Mouse (Mus musculus) spleen, adult 2 months (tissue): ENCODE measurements at regions not wholly inside any gene's neighbourhood (a gene's known extent, or its start where the extent isn't known, plus 50 kb on each side); places are given as distances from the start of the nearest gene placed in this dataset.
"Not testable (repeated sequence)": the region's sequence is repeated elsewhere in the genome, so short reads cannot be mapped to it uniquely, and the experiment has no call there.

Source experiments
- DNase-seq, 2 experiments: peaks; one replicate each; pipeline versions ENCODE4 v3.0.0 to v3.0.0-alpha.2; 2012 to 2021; ENCODE audit warnings: low spot score in 2 of 2, low read depth in 1 of 2
- H3K27ac ChIP-seq: fragments of 200-500 bp; 2 replicates; pipeline ENCODE4 v1.5.1; 2012; ENCODE audit warnings: low read length, inconsistent platforms; ENCODE audit not compliant: insufficient read depth
- H3K27me3 ChIP-seq: fragments of 200-500 bp; 2 replicates; pipeline ENCODE4 v1.6.1; 2012; ENCODE audit warnings: mild to moderate bottlenecking, moderate library complexity, low read length, inconsistent platforms; ENCODE audit not compliant: control insufficient read depth, insufficient read depth
- H3K36me3 ChIP-seq: fragments of 200-500 bp; 2 replicates; pipeline ENCODE4 v1.6.1; 2012; ENCODE audit warnings: mild to moderate bottlenecking, low read length, inconsistent platforms; ENCODE audit not compliant: control insufficient read depth, insufficient read depth
- H3K4me1 ChIP-seq: fragments of 200-500 bp; 2 replicates; pipeline ENCODE4 v1.6.1; 2011; ENCODE audit warnings: inconsistent platforms; ENCODE audit not compliant: control insufficient read depth, insufficient read depth, insufficient read length
- H3K4me3 ChIP-seq: fragments of 200-500 bp; 2 replicates; pipeline ENCODE4 v1.5.1; 2011; ENCODE audit warnings: mild to moderate bottlenecking, inconsistent platforms; ENCODE audit not compliant: insufficient read depth, insufficient read length; ENCODE audit errors: extremely low read depth
- CTCF ChIP-seq: fragments of 200-500 bp; IDR thresholded peaks from 2 replicates; pipeline ENCODE4 v1.5.1; 2011; ENCODE audit warnings: mild to moderate bottlenecking, inconsistent platforms; ENCODE audit not compliant: insufficient read depth, insufficient read length, insufficient replicate concordance; ENCODE audit errors: extremely low read depth
- POLR2A ChIP-seq: fragments of 200-500 bp; IDR thresholded peaks from 2 replicates; pipeline ENCODE4 v1.6.1; 2011; ENCODE audit warnings: low read depth, low read length, inconsistent platforms
- WGBS: fragments of 180-500 bp; shearing (Covaris S2); methylation state at CpG from one replicate; pipeline ENCODE4 v1.1.7; 2018; 5-methylcytosine and 5-hydroxymethylcytosine counted together

- no peak overlapping the region for H3K27ac ChIP-seq
- DNase-seq, result no peak
- H3K4me3 ChIP-seq, result no peak overlapping the region
- 69% methylated on average over 5 of the region's 5 CpGs for WGBS
- no peaks in the 10 kb centered on the region for H3K4me1 ChIP-seq
- no peaks in the 10 kb centered on the region for H3K36me3 ChIP-seq
- TF ChIP-seq POLR2A, result no peak
- no peaks in the 10 kb centered on the region for H3K27me3 ChIP-seq
Observed at GRCm38 (mm10) chr3:58245361-58245760, 169.2 kb upstream of the Tsc22d2 start.

DNA sequence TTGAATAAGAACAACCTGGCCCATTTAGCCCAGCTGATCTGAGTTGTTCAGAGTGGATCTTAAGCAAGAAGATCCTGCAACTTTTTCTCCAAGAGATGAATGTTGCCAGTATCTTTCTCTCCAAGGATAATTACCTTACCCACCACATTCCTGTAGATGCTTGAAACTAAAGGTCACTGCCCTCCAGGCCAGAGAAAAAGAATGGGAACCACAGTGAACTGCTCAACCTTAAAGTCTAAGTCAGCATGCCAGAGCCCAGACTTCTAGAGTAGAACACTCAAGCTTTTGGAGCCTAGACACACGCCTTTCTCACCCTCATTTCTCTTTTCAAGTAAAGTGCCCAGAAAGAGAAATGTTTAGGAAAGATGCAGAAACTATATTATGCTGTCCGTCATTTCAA, 166.5 kb upstream of the Tsc22d2 start:
- no peaks in the 10 kb centered on the region for H3K4me1 ChIP-seq
- H3K4me3 ChIP-seq, result no peak overlapping the region
- no peaks in the 10 kb centered on the region for H3K27me3 ChIP-seq
- H3K36me3 ChIP-seq, result no peaks in the 10 kb centered on the region
- H3K27ac ChIP-seq, result no peak overlapping the region
- 84% methylated on average over 2 of the region's 2 CpGs for WGBS
- no peak for DNase-seq
- TF ChIP-seq POLR2A (no peak), CTCF (no peak)

GRCm38 (mm10) chr3:58253942-58254341, 160.6 kb upstream of the Tsc22d2 start:
- TF ChIP-seq CTCF (no peak), POLR2A (no peak)
- H3K36me3 ChIP-seq, result no peaks in the 10 kb centered on the region
- H3K27ac ChIP-seq, result no peak overlapping the region
- H3K4me1 ChIP-seq, result no peaks in the 10 kb centered on the region
- no peak overlapping the region for H3K4me3 ChIP-seq
- 78% methylated on average over 8 of the region's 8 CpGs for WGBS
- no peaks in the 10 kb centered on the region for H3K27me3 ChIP-seq
- no peak for DNase-seq

DNA sequence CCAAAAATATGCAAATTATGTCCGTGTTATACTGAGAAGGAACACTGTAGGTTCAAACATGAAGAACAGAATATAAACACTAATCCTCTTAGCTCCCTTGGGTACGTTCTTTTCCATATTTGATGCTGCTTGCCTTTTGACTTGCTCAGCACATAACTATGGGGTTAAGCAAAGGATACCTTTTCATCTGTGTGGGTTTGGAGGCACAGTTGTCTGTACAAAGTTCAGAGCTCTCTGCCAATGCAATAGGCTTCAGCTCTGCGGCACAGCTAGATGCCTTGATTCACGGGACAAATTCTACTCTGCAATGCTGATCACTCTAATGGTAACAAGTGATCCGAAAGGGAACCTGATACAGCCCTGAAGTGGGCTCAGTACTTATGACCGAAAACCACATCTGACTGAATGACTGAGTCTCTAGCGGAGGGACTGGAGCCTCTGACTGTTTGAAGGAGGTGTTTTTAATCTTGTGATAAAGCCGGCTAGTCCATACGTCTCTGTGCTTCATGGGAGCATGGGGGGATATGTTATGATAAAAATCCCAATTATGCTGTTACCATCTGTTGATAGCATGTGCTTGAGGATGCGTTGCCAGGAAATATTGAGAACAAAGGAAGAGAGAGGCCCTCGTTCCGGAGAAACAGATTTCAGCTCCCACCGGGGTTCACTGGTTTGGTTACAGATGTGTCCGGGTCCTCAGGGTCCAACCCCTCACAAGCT, 146.7 kb upstream of the Tsc22d2 start:
- TF ChIP-seq CTCF (no peak), POLR2A (no peak)
- 83% methylated on average over 14 of the region's 14 CpGs for WGBS
- H3K27me3 ChIP-seq, result no peaks in the 10 kb centered on the region
- no peaks in the 10 kb centered on the region for H3K4me1 ChIP-seq
- no peaks in the 10 kb centered on the region for H3K36me3 ChIP-seq
- DNase-seq, result no peak
- no peak overlapping the region for H3K27ac ChIP-seq
- H3K4me3 ChIP-seq, result no peak overlapping the region

DNA sequence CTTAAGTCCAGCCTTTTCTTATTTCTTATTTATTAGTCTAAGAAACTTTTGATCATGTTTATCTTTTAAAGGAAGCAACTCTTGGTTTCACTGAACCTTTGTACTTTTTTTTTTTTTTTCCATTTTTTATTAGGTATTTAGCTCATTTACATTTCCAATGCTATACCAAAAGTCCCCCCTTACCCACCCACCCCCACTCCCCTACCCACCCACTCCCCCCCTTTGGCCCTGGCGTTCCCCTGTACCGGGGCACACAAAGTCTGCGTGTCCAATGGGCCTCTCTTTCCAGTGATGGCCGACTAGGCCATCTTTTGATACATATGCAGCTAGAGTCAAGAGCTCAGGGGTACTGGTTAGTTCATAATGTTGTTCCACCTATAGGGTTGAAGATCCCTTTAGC, 143.1 kb upstream of the Tsc22d2 start:
- WGBS, result no CpG with 5 or more reads among the region's 4 CpGs

DNA sequence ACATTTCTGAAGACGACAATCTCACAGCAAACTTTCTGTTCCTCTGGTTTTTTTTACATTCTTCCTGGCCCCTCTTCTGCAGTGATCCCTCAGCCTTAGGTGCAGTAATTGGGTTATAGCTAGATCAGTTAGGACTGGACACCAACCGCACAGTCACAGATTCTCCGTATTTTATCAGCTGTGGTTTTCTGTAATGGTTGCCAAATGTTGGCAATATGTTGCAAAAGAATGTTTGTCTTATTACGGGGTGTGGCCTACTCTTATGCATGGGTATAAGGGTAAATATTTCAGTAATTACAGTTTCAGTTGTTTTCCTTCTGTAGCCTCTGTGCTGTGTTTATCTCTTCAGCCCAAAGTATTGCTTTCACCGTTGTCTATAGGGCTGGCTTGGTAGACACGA, 133.2 kb upstream of the Tsc22d2 start:
- Histone ChIP-seq H3K4me3 (no peak overlapping the region), H3K4me1 (no peaks in the 10 kb centered on the region), H3K36me3 (no peaks in the 10 kb centered on the region), H3K27me3 (no peaks in the 10 kb centered on the region), H3K27ac (no peak overlapping the region)
- TF ChIP-seq POLR2A (no peak), CTCF (no peak)
- DNase-seq, result no peak
- 88% methylated on average over 6 of the region's 6 CpGs for WGBS

More for the DNA sequence above, 143.1 kb upstream of the Tsc22d2 start:
- H3K4me1 ChIP-seq, H3K27me3 ChIP-seq, H3K4me3 ChIP-seq, H3K27ac ChIP-seq, H3K36me3 ChIP-seq, DNase-seq: not testable (repeated sequence)

- DNase-seq, H3K4me3 ChIP-seq, H3K36me3 ChIP-seq, H3K4me1 ChIP-seq, H3K27me3 ChIP-seq, H3K27ac ChIP-seq: not testable (repeated sequence)
- 33% methylated on average over 1 of the region's 1 CpGs for WGBS
Observed at GRCm38 (mm10) chr3:58284371-58284770, 130.1 kb upstream of the Tsc22d2 start.

GRCm38 (mm10) chr3:58295810-58296209, 118.7 kb upstream of the Tsc22d2 start:
- H3K27me3 ChIP-seq, result no peaks in the 10 kb centered on the region
- DNase-seq, result no peak
- H3K4me1 ChIP-seq, result no peaks in the 10 kb centered on the region
- TF ChIP-seq POLR2A (no peak), CTCF (no peak)
- H3K27ac ChIP-seq, result no peak overlapping the region
- no peak overlapping the region for H3K4me3 ChIP-seq
- WGBS, result 83% methylated on average over 5 of the region's 5 CpGs
- H3K36me3 ChIP-seq, result no peaks in the 10 kb centered on the region
